In genomic region chr6:52211170-52211935, GRCm38 (mm10) we compare ENCODE assay signal across 8 mouse cellular contexts. TPM values are rescaled to one million over a fixed set of nuclear protein-coding genes. Genes with fewer than 3 reads are reported as not detected.
DNase-seq lines count a peak whose midpoint lies in the region; ATAC-seq and TF ChIP-seq lines count a peak whose summit lies in the region.

No protein-coding gene starts in this region.

- H3K27ac ChIP-seq in ES-Bruce4 (ENCODE audit: insufficient read depth, low read length) = no peak overlapping the region
- no peak overlapping the region for H3K27ac ChIP-seq in forebrain, embryonic 14.5 days (ENCODE audit: low read depth, low read length)
- H3K27ac ChIP-seq in hindbrain, embryonic 11.5 days (ENCODE audit: low read depth, low read length) = no peak overlapping the region

- H3K36me3 ChIP-seq in ES-Bruce4 (ENCODE audit: control insufficient read depth, insufficient read depth, low read length, poor library complexity, severe bottlenecking) = no peaks in the 10 kb centered on the region
- no peaks in the 10 kb centered on the region for H3K36me3 ChIP-seq in forebrain, embryonic 14.5 days (ENCODE audit: control insufficient read depth, insufficient read depth, low read length)
- H3K36me3 ChIP-seq in hindbrain, embryonic 11.5 days (ENCODE audit: control insufficient read depth, insufficient read depth, low read length) = no peaks in the 10 kb centered on the region

- H3K4me1 ChIP-seq in ES-Bruce4 (ENCODE audit: control insufficient read depth, insufficient read depth, low read length) = no peaks in the 10 kb centered on the region
- no peaks in the 10 kb centered on the region for H3K4me1 ChIP-seq in forebrain, embryonic 14.5 days (ENCODE audit: control insufficient read depth, insufficient read depth, low read length)
- peaks cover 4% of the 10 kb centered on the region; the same call in 1 of the 2 replicates for H3K4me1 ChIP-seq in hindbrain, embryonic 11.5 days (replicated peaks; ENCODE audit: control insufficient read depth, insufficient read depth, low read length)

- H3K27me3 ChIP-seq in ES-Bruce4 (ENCODE audit: control insufficient read depth, insufficient read depth, low read length, poor library complexity, severe bottlenecking) = peaks cover 41% of the 10 kb centered on the region
- H3K27me3 ChIP-seq in forebrain, embryonic 14.5 days (replicated peaks; ENCODE audit: control insufficient read depth, insufficient read depth, low read length) = peaks cover 98% of the 10 kb centered on the region
- H3K27me3 ChIP-seq in hindbrain, embryonic 11.5 days (ENCODE audit: control insufficient read depth, insufficient read depth, low read length) = peaks cover 96% of the 10 kb centered on the region

- no peak for TF ChIP-seq EP300 in ES-Bruce4 (IDR thresholded peaks at IDR 0.05; ENCODE audit: insufficient read depth, low read depth, low read length)

- no peak for TF ChIP-seq POLR2A in ES-Bruce4 (IDR thresholded peaks at IDR 0.05; ENCODE audit: insufficient read depth, low read length)

- peak; percentile 61 for DNase-seq in brain, adult 2 months (ENCODE audit: low read depth, low spot score)
- DNase-seq in forebrain, embryonic 14.5 days (ENCODE audit: low spot score) = peak; percentile 88
- peak; percentile 69 for DNase-seq in hindbrain, embryonic 11.5 days (ENCODE audit: low spot score)
- peak; percentile 61 to 77 for DNase-seq in layer of hippocampus, postnatal 10 days (ENCODE audit: low spot score in 2 of 2)
- DNase-seq in lung, postnatal 36 days = peak; percentile 79
- DNase-seq in retina, embryonic 14.5 days (ENCODE audit: low spot score) = peak; percentile 90
- peak; percentile 76 to 81 for DNase-seq in urinary bladder, postnatal 36 days (ENCODE audit: low spot score in 2 of 2)

- H3K4me3 ChIP-seq in ES-Bruce4 (ENCODE audit: low read depth, low read length) = no peak overlapping the region
- no peak overlapping the region for H3K4me3 ChIP-seq in forebrain, embryonic 14.5 days (ENCODE audit: low read depth, low read length)
- no peak overlapping the region; the same call in 1 of the 2 replicates for H3K4me3 ChIP-seq in hindbrain, embryonic 11.5 days (ENCODE audit: low read depth, low read length)

- TF ChIP-seq CTCF in ES-Bruce4 (IDR thresholded peaks at IDR 0.05; ENCODE audit: low read depth, low read length) = peak; percentile 61

- ATAC-seq in forebrain, embryonic 14.5 days = peak; percentile 73
- ATAC-seq in hindbrain, embryonic 11.5 days (ENCODE audit: low FRiP score) = peak; percentile 59

- H3K4me2 ChIP-seq in forebrain, embryonic 14.5 days (ENCODE audit: low read length) = no peak overlapping the region
- no peak overlapping the region for H3K4me2 ChIP-seq in hindbrain, embryonic 11.5 days (replicated peaks; ENCODE audit: low read depth, low read length)

- no peaks in the 10 kb centered on the region for H3K9me3 ChIP-seq in ES-Bruce4 (replicated peaks; ENCODE audit: control insufficient read depth, insufficient read depth, low read length, poor library complexity, severe bottlenecking)
- H3K9me3 ChIP-seq in forebrain, embryonic 14.5 days (replicated peaks; ENCODE audit: control insufficient read depth, low read length) = no peaks in the 10 kb centered on the region
- no peaks in the 10 kb centered on the region for H3K9me3 ChIP-seq in hindbrain, embryonic 11.5 days (ENCODE audit: control insufficient read depth, low read length)

- 1% methylated on average over 37 of the region's 37 CpGs for WGBS in forebrain, embryonic 14.5 days
- WGBS in hindbrain, embryonic 11.5 days = 1% methylated on average over 37 of the region's 37 CpGs

- no peak overlapping the region for H3K9ac ChIP-seq in ES-Bruce4 (ENCODE audit: low read depth, poor library complexity, severe bottlenecking)
- H3K9ac ChIP-seq in forebrain, embryonic 14.5 days (ENCODE audit: low read length) = no peak overlapping the region
- no peak overlapping the region for H3K9ac ChIP-seq in hindbrain, embryonic 11.5 days (ENCODE audit: low read depth, low read length)

RNA-seq across cellular contexts. Expression of gene Hoxa3, which starts 1.8 kb away (rescaled TPM):
- 0.25 TPM in 1 of 2 replicates, not detected in the other for polyA plus RNA-seq in ES-Bruce4 (2011; ENCODE audit: insufficient read depth, insufficient read length, low read depth, missing spikeins)
- polyA plus RNA-seq in forebrain, embryonic 14.5 days (2014; fragmentation: Nextera tagmentation; extraction: Ambion mirVana) = not detected in 2 replicates
- polyA plus RNA-seq in hindbrain, embryonic 11.5 days (2014; fragmentation: Nextera tagmentation; extraction: Ambion mirVana) = 13.3 and 14.2 TPM in 2 replicates
- not detected for total RNA-seq in layer of hippocampus, postnatal 10 days (2021)

RNA-seq across cellular contexts. Expression of gene Gm28308, which starts 1.8 kb away (rescaled TPM):
- polyA plus RNA-seq in ES-Bruce4 (2011; ENCODE audit: insufficient read depth, insufficient read length, low read depth, missing spikeins) = not detected in 2 replicates
- not detected in 2 replicates for polyA plus RNA-seq in forebrain, embryonic 14.5 days (2014; fragmentation: Nextera tagmentation; extraction: Ambion mirVana)
- not detected in 2 replicates for polyA plus RNA-seq in hindbrain, embryonic 11.5 days (2014; fragmentation: Nextera tagmentation; extraction: Ambion mirVana)
- not detected for total RNA-seq in layer of hippocampus, postnatal 10 days (2021)

RNA-seq across cellular contexts. Expression of gene Hoxa6, which starts 2.8 kb away (rescaled TPM):
- not detected in 2 replicates for polyA plus RNA-seq in ES-Bruce4 (2011; ENCODE audit: insufficient read depth, insufficient read length, low read depth, missing spikeins)
- not detected in 2 replicates for polyA plus RNA-seq in forebrain, embryonic 14.5 days (2014; fragmentation: Nextera tagmentation; extraction: Ambion mirVana)
- polyA plus RNA-seq in hindbrain, embryonic 11.5 days (2014; fragmentation: Nextera tagmentation; extraction: Ambion mirVana) = 2.1 and 11.6 TPM in 2 replicates
- total RNA-seq in layer of hippocampus, postnatal 10 days (2021) = not detected

RNA-seq across cellular contexts. Expression of gene Hoxa5, which starts 7.0 kb away (rescaled TPM):
- polyA plus RNA-seq in ES-Bruce4 (2011; ENCODE audit: insufficient read depth, insufficient read length, low read depth, missing spikeins) = not detected in 2 replicates
- polyA plus RNA-seq in forebrain, embryonic 14.5 days (2014; fragmentation: Nextera tagmentation; extraction: Ambion mirVana) = 0.26 TPM in 1 of 2 replicates, not detected in the other
- 23.8 and 39.3 TPM in 2 replicates for polyA plus RNA-seq in hindbrain, embryonic 11.5 days (2014; fragmentation: Nextera tagmentation; extraction: Ambion mirVana)
- not detected for total RNA-seq in layer of hippocampus, postnatal 10 days (2021)

RNA-seq across cellular contexts. Expression of gene Hoxa7, which starts 10.3 kb away (rescaled TPM):
- 0.65 and 1.4 TPM in 2 replicates for polyA plus RNA-seq in ES-Bruce4 (2011; ENCODE audit: insufficient read depth, insufficient read length, low read depth, missing spikeins)
- polyA plus RNA-seq in forebrain, embryonic 14.5 days (2014; fragmentation: Nextera tagmentation; extraction: Ambion mirVana) = not detected in 2 replicates
- polyA plus RNA-seq in hindbrain, embryonic 11.5 days (2014; fragmentation: Nextera tagmentation; extraction: Ambion mirVana) = 0.34 and 1.9 TPM in 2 replicates
- total RNA-seq in layer of hippocampus, postnatal 10 days (2021) = not detected

Comparison
In these comparisons a context has a peak if more than half of its experiments do, and no peak if none do; other contexts are left out.
1. RNA of gene Hoxa3, which starts 1.8 kb away (polyA plus RNA-seq): 13.3 to 14.2 TPM in hindbrain, embryonic 11.5 days; 0.25 TPM in ES-Bruce4 and not detected in forebrain, embryonic 14.5 days; every median in the first group is over 10 times any median in the second.
2. Peak in every context shown above with its lines, with median percentiles within 50 percentile points of each other: DNase-seq.